Mouse (Mus musculus): ENCODE data around the gene Hoxd11. TPM values are rescaled to one million over a fixed set of nuclear protein-coding genes. Genes with fewer than 3 reads are reported as not detected.

Gene Hoxd11
- polyA plus RNA-seq, 1 experiment from 2014 or later: 31.0 TPM

- no peaks in the 10 kb centered on the region for H3K9me3 ChIP-seq (replicated peaks)
- WGBS: 1% methylated on average over 7 of the region's 7 CpGs
- peaks cover 24% of the 10 kb centered on the region for H3K36me3 ChIP-seq
- H3K4me3 ChIP-seq: peak overlapping the region; percentile 80
- peaks cover 73% of the 10 kb centered on the region for H3K4me1 ChIP-seq
- H3K27me3 ChIP-seq (ENCODE audit: low read depth, poor library complexity, severe bottlenecking): peaks cover 73% of the 10 kb centered on the region
- peak overlapping the region; percentile 99 for H3K27ac ChIP-seq
- peak; percentile 49 for DNase-seq (ENCODE audit: low spot score)
These were observed 16.6 kb downstream of the Hoxd11 start for GRCm38 (mm10) chr2:74695813-74696430.

- H3K4me3 ChIP-seq: peak overlapping the region; percentile 80
- WGBS: under 1% methylated on average over 34 of the region's 34 CpGs
- H3K9me3 ChIP-seq (replicated peaks): no peaks in the 10 kb centered on the region
- peak overlapping the region; percentile 99 for H3K27ac ChIP-seq
- peaks cover 21% of the 10 kb centered on the region for H3K36me3 ChIP-seq
- peaks cover 75% of the 10 kb centered on the region for H3K4me1 ChIP-seq
- peaks cover 68% of the 10 kb centered on the region for H3K27me3 ChIP-seq (ENCODE audit: low read depth, poor library complexity, severe bottlenecking)
- DNase-seq (ENCODE audit: low spot score): peak; percentile 80
These were observed 17.3 kb downstream of the Hoxd11 start for GRCm38 (mm10) chr2:74696442-74697335.

- peak; percentile 88 for DNase-seq (ENCODE audit: low spot score)
- H3K4me3 ChIP-seq: peak within 1 kb of the TSS; percentile 80
- H3K27me3 ChIP-seq (ENCODE audit: low read depth, poor library complexity, severe bottlenecking): peaks cover 58% of the 10 kb centered on the region
- peaks cover 14% of the 10 kb centered on the region for H3K36me3 ChIP-seq
- peak within 1 kb of the TSS; percentile 99 for H3K27ac ChIP-seq
- under 1% methylated on average over 43 of the region's 43 CpGs for WGBS
- H3K4me1 ChIP-seq: peaks cover 74% of the 10 kb centered on the region
- H3K9me3 ChIP-seq (replicated peaks): no peaks in the 10 kb centered on the region
These were observed 18.3 kb downstream of the Hoxd11 start, which contains the start of gene Hoxd9 for GRCm38 (mm10) chr2:74697567-74698121. Gene Hoxd9, plus strand, starts transcription at chr2:74697727.

GRCm38 (mm10) chr2:74698201-74699052, 19.1 kb downstream of the Hoxd11 start:
- under 1% methylated on average over 84 of the region's 86 CpGs for WGBS
- Histone ChIP-seq H3K27ac (peak overlapping the region; percentile 99), H3K27me3 (ENCODE audit: low read depth, poor library complexity, severe bottlenecking) (peaks cover 54% of the 10 kb centered on the region), H3K36me3 (0 out of 2 replicates have a peak, but pooled peaks cover 7% of the 10 kb centered on the region), H3K9me3 (replicated peaks) (no peaks in the 10 kb centered on the region), H3K4me3 (peak overlapping the region; percentile 80), H3K4me1 (peaks cover 76% of the 10 kb centered on the region)
- DNase-seq (ENCODE audit: low spot score): peak; percentile 82

GRCm38 (mm10) chr2:74699053-74699430, 19.7 kb downstream of the Hoxd11 start:
- Histone ChIP-seq H3K4me3 (peak overlapping the region; percentile 80), H3K9me3 (replicated peaks) (no peaks in the 10 kb centered on the region), H3K27me3 (ENCODE audit: low read depth, poor library complexity, severe bottlenecking) (peaks cover 54% of the 10 kb centered on the region), H3K36me3 (0 out of 2 replicates have a peak, but pooled peaks cover 5% of the 10 kb centered on the region), H3K4me1 (peaks cover 82% of the 10 kb centered on the region), H3K27ac (peak overlapping the region; percentile 99)
- peak; percentile 74 for DNase-seq (ENCODE audit: low spot score)
- under 1% methylated on average over 17 of the region's 17 CpGs for WGBS

- Histone ChIP-seq H3K27ac (peak overlapping the region; percentile 99), H3K4me1 (peaks cover 89% of the 10 kb centered on the region), H3K9me3 (replicated peaks) (no peaks in the 10 kb centered on the region), H3K36me3 (0 out of 2 replicates have a peak, but pooled peaks cover 4% of the 10 kb centered on the region), H3K4me3 (peak overlapping the region; percentile 80), H3K27me3 (ENCODE audit: low read depth, poor library complexity, severe bottlenecking) (peaks cover 50% of the 10 kb centered on the region)
- 2% methylated on average over 23 of the region's 23 CpGs for WGBS
- DNase-seq (ENCODE audit: low spot score): peak; percentile 74
These were observed 20.5 kb downstream of the Hoxd11 start for GRCm38 (mm10) chr2:74699664-74700545.

- H3K27ac ChIP-seq: peak overlapping the region; percentile 99
- WGBS: under 1% methylated on average over 22 of the region's 22 CpGs
- DNase-seq (ENCODE audit: low spot score): peak; percentile 74
- H3K9me3 ChIP-seq (replicated peaks): no peaks in the 10 kb centered on the region
- H3K27me3 ChIP-seq (ENCODE audit: low read depth, poor library complexity, severe bottlenecking): peaks cover 43% of the 10 kb centered on the region
- peaks cover 82% of the 10 kb centered on the region for H3K4me1 ChIP-seq
- H3K36me3 ChIP-seq: no peaks in the 10 kb centered on the region
- peak overlapping the region; percentile 80 for H3K4me3 ChIP-seq
These were observed 21.3 kb downstream of the Hoxd11 start for GRCm38 (mm10) chr2:74700546-74701112.

GRCm38 (mm10) chr2:74701949-74702819, 22.8 kb downstream of the Hoxd11 start:
- DNase-seq (ENCODE audit: low spot score): peak; percentile 91
- Histone ChIP-seq H3K9me3 (replicated peaks) (no peaks in the 10 kb centered on the region), H3K27ac (peak overlapping the region; percentile 99), H3K36me3 (no peaks in the 10 kb centered on the region), H3K4me3 (peak overlapping the region; percentile 80), H3K27me3 (ENCODE audit: low read depth, poor library complexity, severe bottlenecking) (peaks cover 34% of the 10 kb centered on the region), H3K4me1 (peaks cover 72% of the 10 kb centered on the region)
- 9% methylated on average over 17 of the region's 17 CpGs for WGBS

GRCm38 (mm10) chr2:74702820-74703219, 23.5 kb downstream of the Hoxd11 start:
- Histone ChIP-seq H3K4me1 (peaks cover 73% of the 10 kb centered on the region), H3K27ac (peak overlapping the region; percentile 99), H3K36me3 (peaks cover 2% of the 10 kb centered on the region; the same call in 1 of the 2 replicates), H3K4me3 (peak overlapping the region; percentile 80), H3K27me3 (ENCODE audit: low read depth, poor library complexity, severe bottlenecking) (peaks cover 32% of the 10 kb centered on the region), H3K9me3 (replicated peaks) (no peaks in the 10 kb centered on the region)
- WGBS: 14% methylated on average over 6 of the region's 6 CpGs
- DNase-seq (ENCODE audit: low spot score): no peak

- 4% methylated on average over 10 of the region's 10 CpGs for WGBS
- Histone ChIP-seq H3K9me3 (replicated peaks) (no peaks in the 10 kb centered on the region), H3K27me3 (ENCODE audit: low read depth, poor library complexity, severe bottlenecking) (peaks cover 37% of the 10 kb centered on the region), H3K4me1 (peaks cover 76% of the 10 kb centered on the region), H3K27ac (peak overlapping the region; percentile 99), H3K36me3 (peaks cover 3% of the 10 kb centered on the region; the same call in 1 of the 2 replicates), H3K4me3 (peak overlapping the region; percentile 80)
- peak; percentile 36 for DNase-seq (ENCODE audit: low spot score)
These were observed 24.0 kb downstream of the Hoxd11 start for GRCm38 (mm10) chr2:74703317-74703716.

Data from limb, embryonic 10.5 days (tissue).